Mouse (Mus musculus): Measurements from ENCODE around the gene Ubxn2a. TPM values are rescaled to one million over a fixed set of nuclear protein-coding genes. Genes with fewer than 3 reads are reported as not detected.
"Not testable (repeated sequence)": the region's sequence is repeated elsewhere in the genome, so short reads cannot be mapped to it uniquely, and the experiment has no call there.

Ubxn2a gene
- total RNA-seq (2021), result 10 to 100 TPM; 56.5 to 60.3 TPM
- long read RNA-seq, experiment 1, transcript Ubxn2a-201 (7 exons, 2,696 nt), result major isoform, 56 of 114 reads
- long read RNA-seq, experiment 1, partial matches to known transcripts, result 4 of 114 reads
- long read RNA-seq, experiment 1, other reads (novel, unspliced or antisense), result 51 of 114 reads
- long read RNA-seq, experiment 2, transcript Ubxn2a-201 (7 exons, 2,696 nt), result major isoform, 37 of 87 reads
- long read RNA-seq, experiment 2, partial matches to known transcripts, result 7 of 87 reads
- long read RNA-seq, experiment 2, other reads (novel, unspliced or antisense), result 43 of 87 reads

- peak; percentile 92 to 96 for DNase-seq (ENCODE audit: extremely low spot score in 1 of 2, low spot score in 2 of 2)
- Histone ChIP-seq H3K4me3 (peak within 1 kb of the TSS; percentile 72), H3K27ac (peak within 1 kb of the TSS; percentile 95)
- TF ChIP-seq CTCF (IDR thresholded peaks at IDR 0.05), result peak; percentile 34
- intact Hi-C loops (cut with DNase I), result loop anchor here (2.0 to 5.0 kb wide), 2 partner anchors 65 to 138 kb away; partner anchors contain the start of genes Fam228b, Fkbp1b, Pfn4 and Wdcp
Observed at GRCm38 (mm10) chr12:4906951-4907906, at the start of gene Ubxn2a. Gene Ubxn2a (minus strand): TSS chr12:4907705.

- Histone ChIP-seq H3K27ac (no peak overlapping the region; the same call in 1 of the 2 replicates), H3K4me3 (no peak overlapping the region)
- TF ChIP-seq CTCF (IDR thresholded peaks at IDR 0.05), result no peak
- intact Hi-C loops (cut with DNase I), result no loop called here
- DNase-seq (ENCODE audit: extremely low spot score in 1 of 2, low spot score in 2 of 2), result no peak
Observed at GRCm38 (mm10) chr12:4953156-4953555, 45.7 kb upstream of the Ubxn2a start.

- no peak for TF ChIP-seq CTCF (IDR thresholded peaks at IDR 0.05)
- intact Hi-C loops (cut with DNase I), result no loop called here
- Histone ChIP-seq H3K27ac (no peak overlapping the region), H3K4me3 (no peak overlapping the region)
- DNase-seq (ENCODE audit: extremely low spot score in 1 of 2, low spot score in 2 of 2), result no peak
Observed at GRCm38 (mm10) chr12:4952272-4952671, 44.8 kb upstream of the Ubxn2a start.

GRCm38 (mm10) chr12:4930820-4931548 is 23.5 kb upstream of the Ubxn2a start:
- TF ChIP-seq CTCF (IDR thresholded peaks at IDR 0.05), result no peak; the same call in 1 of the 2 replicates
- Histone ChIP-seq H3K4me3 (no peak overlapping the region), H3K27ac (no peak overlapping the region)
- DNase-seq (ENCODE audit: extremely low spot score in 1 of 2, low spot score in 2 of 2), result no peak
- intact Hi-C loops (cut with DNase I), result no loop called here

GRCm38 (mm10) chr12:4928197-4928596 is 20.7 kb upstream of the Ubxn2a start:
- Histone ChIP-seq H3K4me3 (no peak overlapping the region), H3K27ac (no peak overlapping the region)
- intact Hi-C loops (cut with DNase I), result no loop called here
- no peak for TF ChIP-seq CTCF (IDR thresholded peaks at IDR 0.05)
- DNase-seq (ENCODE audit: extremely low spot score in 1 of 2, low spot score in 2 of 2), result no peak

- TF ChIP-seq CTCF (IDR thresholded peaks at IDR 0.05), result no peak
- intact Hi-C loops (cut with DNase I), result loop anchor here (2.0 kb wide), 1 partner anchor 101 kb away; the partner anchor contains the start of gene Sf3b6
Observed at GRCm38 (mm10) chr12:4917805-4918591, 10.5 kb upstream of the Ubxn2a start.

GRCm38 (mm10) chr12:4916994-4917804 is 9.7 kb upstream of the Ubxn2a start, which contains the start of gene Atad2b:
Gene Atad2b (plus strand): TSS chr12:4917353.
- peak within 1 kb of the TSS; percentile 98 for H3K27ac ChIP-seq
- peak within 1 kb of the TSS; percentile 74 for H3K4me3 ChIP-seq
- peak; percentile 98 for TF ChIP-seq CTCF (IDR thresholded peaks at IDR 0.05)
- DNase-seq (ENCODE audit: extremely low spot score in 1 of 2, low spot score in 2 of 2), result peak; percentile 98 to 99
- intact Hi-C loops (cut with DNase I), result loop anchor here (2.0 kb wide), 1 partner anchor 100 kb away; the partner anchor contains the start of gene Sf3b6

More at GRCm38 (mm10) chr12:4917805-4918591, 10.5 kb upstream of the Ubxn2a start:
- peak; percentile 35 to 54 for DNase-seq (ENCODE audit: extremely low spot score in 1 of 2, low spot score in 2 of 2)
- H3K4me3 ChIP-seq, result peak overlapping the region; percentile 74
- H3K27ac ChIP-seq, result peak overlapping the region; percentile 98

- intact Hi-C loops (cut with DNase I), result no loop called here
- DNase-seq (ENCODE audit: extremely low spot score in 1 of 2, low spot score in 2 of 2), result no peak
- TF ChIP-seq CTCF (IDR thresholded peaks at IDR 0.05), result no peak
- Histone ChIP-seq H3K27ac (no peak overlapping the region), H3K4me3 (no peak overlapping the region)
Observed at GRCm38 (mm10) chr12:4914944-4915343, 7.4 kb upstream of the Ubxn2a start.

- TF ChIP-seq CTCF (IDR thresholded peaks at IDR 0.05), result no peak
- intact Hi-C loops (cut with DNase I), result no loop called here
- Histone ChIP-seq H3K4me3 (no peak overlapping the region), H3K27ac (no peak overlapping the region)
- no peak for DNase-seq (ENCODE audit: extremely low spot score in 1 of 2, low spot score in 2 of 2)
Observed at GRCm38 (mm10) chr12:4914441-4914840, 6.9 kb upstream of the Ubxn2a start.

- no peak for DNase-seq (ENCODE audit: extremely low spot score in 1 of 2, low spot score in 2 of 2)
- Histone ChIP-seq H3K27ac (no peak overlapping the region), H3K4me3 (no peak overlapping the region)
- no peak for TF ChIP-seq CTCF (IDR thresholded peaks at IDR 0.05)
- intact Hi-C loops (cut with DNase I), result no loop called here
Observed at GRCm38 (mm10) chr12:4911716-4912115, 4.2 kb upstream of the Ubxn2a start.

- intact Hi-C loops (cut with DNase I); DNase-seq (ENCODE audit: extremely low spot score in 1 of 2, low spot score in 2 of 2); H3K27ac ChIP-seq; H3K4me3 ChIP-seq: not testable (repeated sequence)
Observed at GRCm38 (mm10) chr12:4910496-4910895, 3.0 kb upstream of the Ubxn2a start.

Measured in left cerebral cortex, adult 2 months (tissue).